Mouse (Mus musculus) ovary, adult 2 months (tissue): ENCODE measurements around the gene Abcf2. TPM values are rescaled to one million over a fixed set of nuclear protein-coding genes. Genes with fewer than 3 reads are reported as not detected.

Experiments used
- polyA plus RNA-seq: library from polyadenylated mRNA; depleted of rRNA; stranded (reverse); fragments of >200 nt; gene quantifications from 2 replicates; pipeline ENCODE4 v1.2.3, GENCODE M21; 2012; rRNA removed

The Abcf2 gene
- polyA plus RNA-seq: 77.2 and 82.0 TPM in 2 replicates

DNA sequence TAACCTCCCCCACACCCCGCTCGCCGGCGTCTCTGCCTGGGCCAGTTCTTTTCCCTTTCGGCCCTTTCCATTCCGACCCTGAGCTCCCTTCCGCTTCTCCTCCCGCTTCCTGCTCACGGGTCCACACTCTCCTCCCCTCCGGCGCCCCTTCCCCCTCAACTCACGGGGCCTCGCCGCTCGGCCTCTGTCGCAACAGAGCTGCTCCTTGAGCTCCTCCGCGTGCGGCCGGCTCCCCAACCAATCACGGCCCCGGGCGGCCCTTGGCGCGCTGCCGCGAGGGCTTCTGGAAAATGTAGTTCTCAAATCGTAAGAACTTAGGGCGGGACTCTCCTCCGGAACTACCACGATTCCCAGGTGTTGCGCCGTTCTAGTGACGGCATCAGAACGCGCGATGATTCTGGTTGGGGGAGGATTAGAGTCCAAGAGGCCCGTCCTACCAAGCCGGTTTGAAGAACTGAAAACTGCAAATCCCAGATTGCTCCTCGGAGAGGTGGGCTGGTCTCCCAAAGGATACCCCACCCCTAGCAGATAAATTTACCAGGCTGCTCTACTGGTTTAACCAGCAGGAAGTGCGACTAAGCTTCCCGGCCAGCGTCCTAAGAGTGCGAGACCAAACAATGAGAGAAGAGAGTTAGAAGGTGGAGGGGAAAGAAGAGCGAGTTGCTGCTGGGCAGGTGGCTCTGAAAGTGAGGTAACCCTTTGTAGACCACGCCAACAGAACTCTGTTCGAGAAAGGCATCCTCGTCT is at the start of gene Abcf2:
TSS of gene Abcf2 (minus strand) at position 285 of the 747 bp plus-strand sequence.

DNA sequence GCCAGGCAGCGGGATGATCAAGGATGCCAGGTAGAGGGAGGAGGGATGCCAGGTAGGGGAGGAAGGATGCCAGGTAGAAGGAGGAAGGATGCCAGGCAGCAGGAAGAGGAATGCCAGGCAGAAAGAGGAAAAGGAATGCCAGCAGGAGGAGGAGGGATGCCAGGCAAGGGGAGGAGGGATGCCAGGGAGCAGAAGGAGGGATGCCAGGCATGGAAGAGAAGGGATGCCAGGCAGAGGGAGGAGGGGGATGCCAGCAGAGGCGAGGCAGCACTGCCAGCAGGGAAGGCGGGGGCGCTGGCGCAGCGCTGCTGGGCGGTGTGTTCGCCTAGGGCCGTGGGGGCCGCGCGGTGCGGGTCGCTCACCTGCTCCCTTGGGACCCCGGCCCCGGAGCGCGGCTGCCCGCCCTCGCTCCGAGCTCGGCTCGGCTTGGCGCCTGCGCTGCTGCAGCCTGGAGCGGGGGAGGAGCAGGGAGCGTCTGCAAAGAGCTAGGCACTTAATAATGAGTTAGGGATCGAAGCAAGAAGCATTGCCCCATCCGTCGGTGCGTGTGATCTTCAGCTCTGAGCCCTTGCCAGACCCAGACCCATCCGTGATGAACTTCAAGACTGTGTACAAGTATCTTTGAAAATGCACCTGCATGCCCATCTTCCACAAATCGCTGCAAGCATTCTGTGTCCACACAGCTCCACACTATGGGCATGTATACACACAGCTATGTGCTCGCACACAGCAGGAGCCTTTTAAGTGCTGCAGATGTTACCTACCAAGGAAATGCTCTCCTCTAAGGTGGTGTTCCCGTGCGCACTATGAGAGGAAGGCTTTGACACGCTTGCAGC is 46.9 kb upstream of the Abcf2 start, which contains the start of gene Smarcd3:
TSS of gene Smarcd3 (minus strand) at position 426 of the 836 bp plus-strand sequence.

DNA sequence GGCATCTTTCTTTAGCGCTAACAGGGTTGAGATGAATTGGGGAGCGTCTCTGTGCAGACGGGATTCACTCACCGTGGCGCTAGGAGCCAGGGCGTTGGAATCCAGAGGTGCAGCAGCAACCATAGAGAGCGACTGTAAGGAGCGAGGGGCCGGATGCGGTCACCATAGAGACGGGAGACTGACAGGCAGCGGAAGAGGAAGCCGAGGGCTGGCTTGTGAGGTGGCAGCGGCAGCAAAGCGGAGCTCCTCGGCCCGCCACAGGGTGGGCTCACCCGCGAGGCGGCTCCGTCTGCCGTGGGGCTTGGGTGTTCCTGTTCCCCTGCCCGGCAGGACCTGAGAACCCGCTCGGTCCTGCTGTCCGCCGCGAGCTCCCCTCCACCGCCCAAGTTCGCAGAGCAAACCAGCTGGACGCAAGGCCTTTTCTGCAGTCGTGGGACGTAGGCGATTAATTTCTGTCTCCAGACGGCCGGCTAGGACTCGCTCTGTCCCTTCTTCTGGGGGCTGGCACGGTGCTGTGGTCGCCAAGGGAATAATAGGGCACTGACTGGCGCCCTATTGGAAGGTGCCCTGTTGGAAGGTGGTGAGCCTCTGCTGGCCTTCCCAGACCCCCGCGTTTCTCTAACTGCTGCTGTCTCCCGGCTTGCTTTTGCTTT is 9.4 kb upstream of the Abcf2 start, which contains the start of gene Chpf2:
TSS of gene Chpf2 (plus strand) at position 195 of the 653 bp plus-strand sequence.

DNA sequence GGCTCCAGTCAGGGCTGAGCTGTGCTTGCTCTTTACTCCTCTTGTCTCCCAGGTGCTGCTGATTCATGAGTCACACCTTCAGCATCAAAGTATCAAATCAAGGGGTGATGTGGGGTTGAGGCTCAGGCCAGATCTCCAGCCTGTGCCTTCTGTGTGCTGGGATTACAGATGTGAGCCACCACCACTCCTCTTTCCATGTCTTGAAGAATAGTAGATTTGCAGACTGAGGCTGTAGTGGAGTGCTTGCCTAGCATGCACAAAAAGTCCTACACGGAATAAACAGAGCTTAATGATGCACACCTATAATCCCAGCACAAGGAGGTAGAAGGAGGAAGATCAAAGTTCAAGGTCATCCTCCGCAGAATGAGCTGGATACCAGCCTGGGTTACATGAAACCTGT is 20.6 kb downstream of the Abcf2 start, which contains the start of gene 4931409K22Rik:
TSS of gene 4931409K22Rik (minus strand) at position 101 of the 400 bp plus-strand sequence.

DNA sequence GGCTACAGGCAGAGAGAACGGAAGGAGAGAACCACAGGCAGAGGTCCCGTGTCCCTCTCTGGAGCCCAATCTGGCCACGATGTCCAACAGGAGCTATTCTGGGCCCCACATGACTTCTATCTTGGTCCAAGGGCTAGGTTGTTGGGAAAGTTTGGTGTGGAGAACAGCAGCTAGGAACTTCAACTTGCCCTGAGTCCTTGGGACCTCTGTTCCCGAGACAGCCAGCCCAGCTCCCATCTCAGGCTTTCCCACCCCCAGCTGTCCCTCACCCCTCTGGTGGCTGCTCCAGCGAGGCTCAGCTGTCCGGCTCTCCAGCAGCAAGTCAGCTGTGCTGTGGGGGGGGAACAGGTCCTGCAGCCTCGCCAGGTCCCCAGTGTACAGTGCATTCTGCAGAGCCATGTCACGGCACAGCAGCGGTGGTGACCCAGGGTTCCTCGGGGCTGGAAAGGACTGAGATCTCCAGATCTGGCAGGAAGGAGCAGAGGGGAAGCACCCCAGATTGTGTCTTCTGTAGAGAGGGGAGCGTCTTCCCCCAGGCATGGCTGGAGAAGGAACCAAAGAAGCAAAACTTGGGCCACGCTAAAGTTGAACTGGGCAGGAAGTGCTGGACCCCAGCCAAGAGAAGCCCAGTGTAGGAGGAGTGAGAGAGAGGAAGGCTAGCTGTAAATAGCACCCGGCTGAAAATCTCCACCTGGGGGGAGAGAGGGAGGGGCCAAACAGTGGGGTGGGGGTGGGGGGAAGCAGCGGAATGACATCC is 36.7 kb downstream of the Abcf2 start, which contains the start of gene Asb10:
TSS of gene Asb10 (minus strand) at position 592 of the 757 bp plus-strand sequence.

DNA sequence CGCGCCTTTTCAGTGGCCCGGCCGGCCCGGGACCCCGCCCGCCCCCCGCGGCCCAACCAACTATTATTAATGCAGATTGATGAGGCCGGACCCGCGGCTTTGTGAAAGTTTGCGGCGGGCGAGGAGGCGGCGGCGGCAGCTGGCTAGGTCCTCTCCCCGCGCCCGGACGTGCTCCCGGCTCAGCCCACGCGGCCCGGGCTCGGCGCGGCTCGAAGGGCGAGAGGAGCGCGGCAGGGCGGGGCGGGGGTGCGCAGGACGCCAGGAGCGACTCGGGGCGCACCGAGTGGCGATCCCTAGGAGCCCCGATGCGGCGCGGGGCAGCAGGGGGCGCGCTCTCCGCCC is 50.4 kb downstream of the Abcf2 start, which contains the start of gene Gbx1:
TSS of gene Gbx1 (minus strand) at position 314 of the 342 bp plus-strand sequence.

Other genes starting within 250 kb of the Abcf2 start
- gene Kcnh2, start 225.9 kb downstream of the Abcf2 start, polyA plus RNA-seq: 180 TPM in 2 replicates
- 24.5 and 26.5 TPM in 2 replicates for gene Nos3, start 212.7 kb downstream of the Abcf2 start, polyA plus RNA-seq
- gene Atg9b, start 185.3 kb downstream of the Abcf2 start, polyA plus RNA-seq: 5.5 and 13.3 TPM in 2 replicates
- gene Abcb8, start 183.8 kb downstream of the Abcf2 start, polyA plus RNA-seq: 83.5 and 96.0 TPM in 2 replicates
- 1.0 and 1.2 TPM in 2 replicates for gene Asic3, start 164.1 kb downstream of the Abcf2 start, polyA plus RNA-seq
- 117 and 118 TPM in 2 replicates for gene Cdk5, start 153.9 kb downstream of the Abcf2 start, polyA plus RNA-seq
- 124 and 127 TPM in 2 replicates for gene Slc4a2, start 153.6 kb downstream of the Abcf2 start, polyA plus RNA-seq
- 290 and 311 TPM in 2 replicates for gene Fastk, start 132.2 kb downstream of the Abcf2 start, polyA plus RNA-seq
- 68.9 and 72.3 TPM in 2 replicates for gene Tmub1, start 129.6 kb downstream of the Abcf2 start, polyA plus RNA-seq
- 143 and 150 TPM in 2 replicates for gene Agap3, start 125.3 kb downstream of the Abcf2 start, polyA plus RNA-seq
- 0.03 and 0.07 TPM in 2 replicates for gene Gbx1, start 50.3 kb downstream of the Abcf2 start, polyA plus RNA-seq
- gene Asb10, start 36.5 kb downstream of the Abcf2 start, polyA plus RNA-seq: 2.6 and 5.2 TPM in 2 replicates
- not detected in 2 replicates for gene 4931409K22Rik, start 20.7 kb downstream of the Abcf2 start, polyA plus RNA-seq
- gene Chpf2, start 9.3 kb upstream of the Abcf2 start, polyA plus RNA-seq: 52.7 and 74.0 TPM in 2 replicates
- 74.2 and 103 TPM in 2 replicates for gene Smarcd3, start 46.9 kb upstream of the Abcf2 start, polyA plus RNA-seq
- 54.0 and 57.7 TPM in 2 replicates for gene Nub1, start 108.1 kb upstream of the Abcf2 start, polyA plus RNA-seq
- gene Wdr86, start 153.3 kb upstream of the Abcf2 start, polyA plus RNA-seq: 16.6 and 22.1 TPM in 2 replicates
- not detected in 2 replicates for gene Crygn, start 180.5 kb upstream of the Abcf2 start, polyA plus RNA-seq